Mouse (Mus musculus): ENCODE measurements around the gene Tbx15.

DNA sequence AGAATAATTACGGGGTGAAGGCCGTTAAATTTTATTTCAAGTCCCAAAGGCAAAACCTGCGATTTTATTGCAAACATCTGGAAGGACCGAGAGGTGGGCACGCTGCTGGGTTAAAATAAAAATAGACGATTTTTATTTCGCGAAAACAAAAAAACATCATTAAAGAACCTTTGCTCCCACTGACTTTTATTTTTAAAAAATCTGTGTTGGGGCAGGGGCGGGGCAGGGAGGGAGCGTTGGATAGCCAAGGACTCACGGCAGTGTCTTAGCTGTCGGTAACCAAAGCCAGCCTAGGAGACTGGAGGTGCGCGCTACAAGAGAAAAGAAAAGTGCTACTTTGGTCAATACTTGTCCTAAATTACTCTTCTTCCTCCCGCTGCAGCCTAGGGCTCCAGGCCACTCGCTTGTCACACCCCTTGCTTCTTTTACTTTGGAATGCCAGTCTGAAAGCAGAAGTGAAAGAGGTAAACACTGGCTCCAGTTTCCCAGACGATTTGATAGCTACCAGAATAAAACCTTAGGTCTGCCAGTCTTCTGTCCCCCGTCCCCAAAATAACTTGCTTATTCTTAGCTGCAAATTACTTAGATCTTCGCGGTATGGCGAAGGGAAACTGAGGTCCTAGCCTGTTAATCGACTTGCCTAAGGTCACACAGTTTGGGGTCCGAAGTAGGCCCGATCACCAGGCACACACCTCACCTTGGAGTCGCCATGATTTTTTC, 8.8 kb downstream of the Tbx15 start:
- TF ChIP-seq CTCF (IDR thresholded peaks at IDR 0.05; ENCODE audit: extremely low read depth, insufficient read depth, low read length) (no peak), POLR2A (IDR thresholded peaks at IDR 0.05; ENCODE audit: extremely low read depth, insufficient read depth, low read length) (no peak)
